Mouse (Mus musculus) limb, embryonic 14.5 days (tissue): ENCODE data around the gene Neu2. TPM values are rescaled to one million over a fixed set of nuclear protein-coding genes. Genes with fewer than 3 reads are reported as not detected.

ENCODE experiments used
- ATAC-seq: fragments of 200-750 bp; cut with Nextera tagmentation; 2 replicates; pipeline ENCODE4 v1.8.0; 2017; ENCODE audit warnings: low read depth, moderate number of reproducible peaks, moderate TSS enrichment; ENCODE audit not compliant: low FRiP score
- DNase-seq: peaks from one replicate; pipeline ENCODE4 v3.0.0-alpha.2; 2015; ENCODE audit warnings: low spot score
- H3K27ac ChIP-seq: fragments of 300-500 bp; sonication (generic); replicated peaks from 2 replicates; pipeline ENCODE4 v1.5.1; 2014; ENCODE audit warnings: low read depth, mild to moderate bottlenecking, low read length, moderate library complexity, mixed read lengths
- H3K27me3 ChIP-seq: fragments of 300-500 bp; sonication (generic); 2 replicates; pipeline ENCODE4 v1.6.1; 2014; ENCODE audit warnings: low read length, mixed read lengths; ENCODE audit not compliant: control insufficient read depth, insufficient read depth
- H3K36me3 ChIP-seq: fragments of 300-500 bp; sonication (generic); 2 replicates; pipeline ENCODE4 v1.6.1; 2014; ENCODE audit warnings: mild to moderate bottlenecking, low read length, moderate library complexity, mixed read lengths; ENCODE audit not compliant: control insufficient read depth, insufficient read depth
- H3K4me1 ChIP-seq: fragments of 300-500 bp; sonication (generic); 2 replicates; pipeline ENCODE4 v1.6.1; 2014; ENCODE audit warnings: antibody characterized with exemption, low read length, mixed read lengths; ENCODE audit not compliant: control insufficient read depth, insufficient read depth
- H3K4me2 ChIP-seq: fragments of 300-500 bp; sonication (generic); replicated peaks from 2 replicates; pipeline ENCODE4 v1.6.1; 2014; ENCODE audit warnings: low read depth, mild to moderate bottlenecking, low read length, moderate library complexity; ENCODE audit not compliant: severe bottlenecking
- H3K4me3 ChIP-seq: fragments of 300-500 bp; sonication (generic); replicated peaks from 2 replicates; pipeline ENCODE4 v1.5.1; 2014; ENCODE audit warnings: low read length
- H3K9ac ChIP-seq: fragments of 300-500 bp; sonication (generic); 2 replicates; pipeline ENCODE4 v1.6.1; 2014; ENCODE audit warnings: mild to moderate bottlenecking, low read depth, low read length, moderate library complexity; ENCODE audit not compliant: severe bottlenecking
- H3K9me3 ChIP-seq: fragments of 300-500 bp; sonication (generic); 2 replicates; pipeline ENCODE4 v1.6.1; 2016; ENCODE audit warnings: low read length; ENCODE audit not compliant: control insufficient read depth
- POLR2A ChIP-seq: fragments of 200-500 bp; IDR thresholded peaks from 2 replicates; pipeline ENCODE4 v1.8.0; 2012; ENCODE audit warnings: inconsistent platforms, mild to moderate bottlenecking, moderate library complexity, borderline replicate concordance; ENCODE audit not compliant: insufficient read depth, insufficient read length; ENCODE audit errors: extremely low read depth
- WGBS: fragments of 180-500 bp; shearing (Covaris S2); extraction: QIAGEN DNeasy Blood & Tissue Kit; methylation state at CpG from one replicate; pipeline ENCODE4 v1.1.7; 2014; 5-methylcytosine and 5-hydroxymethylcytosine counted together
- polyA plus RNA-seq, 2 experiments: library from polyadenylated mRNA; depleted of rRNA in 1 of 2; stranded (reverse) in 1 of 2; unstranded in 1 of 2; fragments of >200 nt; fragmentation: Nextera tagmentation in 1 of 2; extraction: Ambion mirVana in 1 of 2; gene quantifications; 2 replicates each; pipeline versions ENCODE4 v1.2.1 to v1.2.3; 2012 to 2014

Neu2 gene
- polyA plus RNA-seq, 2 experiments, result 0.04 TPM; not detected in 1

GRCm38 (mm10) chr1:87565760-87566159 lies 56.1 kb downstream of the Neu2 start:
- Histone ChIP-seq H3K9ac (no peak overlapping the region), H3K27me3 (no peaks in the 10 kb centered on the region), H3K27ac (no peak overlapping the region), H3K9me3 (no peaks in the 10 kb centered on the region), H3K4me3 (no peak overlapping the region), H3K36me3 (no peaks in the 10 kb centered on the region), H3K4me1 (no peaks in the 10 kb centered on the region), H3K4me2 (no peak overlapping the region)
- TF ChIP-seq POLR2A, result no peak
- WGBS, result 86% methylated on average over 8 of the region's 8 CpGs
- DNase-seq, result no peak
- no peak for ATAC-seq

- H3K4me3 ChIP-seq, result no peak overlapping the region
- H3K4me2 ChIP-seq, result no peak overlapping the region
- ATAC-seq (no peak), DNase-seq (no peak)
- no peaks in the 10 kb centered on the region for H3K4me1 ChIP-seq
- no peaks in the 10 kb centered on the region for H3K9me3 ChIP-seq
- H3K27ac ChIP-seq, result no peak overlapping the region
- H3K27me3 ChIP-seq, result no peaks in the 10 kb centered on the region
- 49% methylated on average over 6 of the region's 6 CpGs for WGBS
- no peaks in the 10 kb centered on the region for H3K36me3 ChIP-seq
- no peak overlapping the region for H3K9ac ChIP-seq
- TF ChIP-seq POLR2A, result no peak
Measured at GRCm38 (mm10) chr1:87568398-87568797, 58.7 kb downstream of the Neu2 start.

GRCm38 (mm10) chr1:87573261-87573660 lies 63.6 kb downstream of the Neu2 start:
- H3K27me3 ChIP-seq, result no peaks in the 10 kb centered on the region
- H3K4me1 ChIP-seq, result peaks cover 9% of the 10 kb centered on the region
- DNase-seq (no peak), ATAC-seq (no peak)
- no peak overlapping the region for H3K4me2 ChIP-seq
- H3K36me3 ChIP-seq, result no peaks in the 10 kb centered on the region
- H3K9me3 ChIP-seq, result no peaks in the 10 kb centered on the region
- no peak overlapping the region for H3K27ac ChIP-seq
- no peak for TF ChIP-seq POLR2A
- no peak overlapping the region for H3K4me3 ChIP-seq
- 64% methylated on average over 5 of the region's 5 CpGs for WGBS
- H3K9ac ChIP-seq, result no peak overlapping the region

GRCm38 (mm10) chr1:87573800-87574215 lies 64.1 kb downstream of the Neu2 start, which contains the start of gene Ngef:
Gene Ngef, minus strand, starts transcription at chr1:87573870.
- no peak for DNase-seq
- WGBS, result 62% methylated on average over 6 of the region's 6 CpGs
- no peak for ATAC-seq
- no peak within 1 kb of the TSS for H3K4me2 ChIP-seq
- H3K27ac ChIP-seq, result no peak within 1 kb of the TSS
- H3K4me1 ChIP-seq, result peaks cover 9% of the 10 kb centered on the region
- no peak for TF ChIP-seq POLR2A
- H3K9me3 ChIP-seq, result no peaks in the 10 kb centered on the region
- H3K27me3 ChIP-seq, result no peaks in the 10 kb centered on the region
- no peaks in the 10 kb centered on the region for H3K36me3 ChIP-seq
- no peak within 1 kb of the TSS for H3K4me3 ChIP-seq
- H3K9ac ChIP-seq, result no peak within 1 kb of the TSS

GRCm38 (mm10) chr1:87574353-87574752 lies 64.7 kb downstream of the Neu2 start:
- Histone ChIP-seq H3K27me3 (no peaks in the 10 kb centered on the region), H3K9ac (no peak overlapping the region), H3K27ac (no peak overlapping the region), H3K4me3 (no peak overlapping the region), H3K4me2 (no peak overlapping the region), H3K36me3 (no peaks in the 10 kb centered on the region), H3K9me3 (no peaks in the 10 kb centered on the region), H3K4me1 (peaks cover 9% of the 10 kb centered on the region)
- WGBS, result 57% methylated on average over 6 of the region's 6 CpGs
- no peak for ATAC-seq
- TF ChIP-seq POLR2A, result no peak
- no peak for DNase-seq

GRCm38 (mm10) chr1:87574785-87575184 lies 65.1 kb downstream of the Neu2 start:
- Histone ChIP-seq H3K4me1 (peaks cover 9% of the 10 kb centered on the region), H3K9me3 (no peaks in the 10 kb centered on the region), H3K36me3 (no peaks in the 10 kb centered on the region), H3K4me3 (no peak overlapping the region), H3K27me3 (no peaks in the 10 kb centered on the region), H3K4me2 (no peak overlapping the region), H3K9ac (no peak overlapping the region), H3K27ac (no peak overlapping the region)
- ATAC-seq (no peak), DNase-seq (peak; percentile 42)
- WGBS, result 47% methylated on average over 7 of the region's 7 CpGs
- no peak for TF ChIP-seq POLR2A
